Mouse (Mus musculus) spleen, adult 2 months (tissue): ENCODE results near the gene Map3k10.

ENCODE experiments used
- CTCF ChIP-seq: fragments of 200-500 bp; IDR thresholded peaks from 2 replicates; pipeline ENCODE4 v1.5.1; 2011; ENCODE audit warnings: mild to moderate bottlenecking, inconsistent platforms; ENCODE audit not compliant: insufficient read depth, insufficient read length, insufficient replicate concordance; ENCODE audit errors: extremely low read depth
- POLR2A ChIP-seq: fragments of 200-500 bp; IDR thresholded peaks from 2 replicates; pipeline ENCODE4 v1.6.1; 2011; ENCODE audit warnings: low read depth, low read length, inconsistent platforms

DNA sequence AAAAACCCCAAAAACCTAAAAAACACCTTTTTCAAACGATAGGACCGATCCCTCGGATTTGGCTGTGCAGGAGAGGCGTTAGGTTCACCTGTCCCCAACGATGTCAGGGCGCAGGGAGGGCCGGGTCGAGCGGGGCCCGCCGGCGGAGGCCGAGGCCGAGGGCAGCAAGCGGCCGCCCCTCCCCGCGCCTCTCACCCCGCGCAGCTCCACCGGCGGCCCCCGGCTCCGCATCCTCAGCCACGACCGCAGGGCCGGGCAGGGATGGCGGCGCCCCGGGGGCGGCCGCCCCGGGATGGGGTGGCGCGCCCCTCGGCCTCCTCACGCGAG, 240 bp downstream of the Map3k10 start:
- TF ChIP-seq CTCF (no peak), POLR2A (no peak)
